Mouse (Mus musculus) CH12.LX (cell line): Measurements from ENCODE around the gene Lhpp.

Source experiments
- ELF1 ChIP-seq: IDR thresholded peaks from 2 replicates; pipeline ENCODE4 v1.6.1; 2014; ENCODE audit warnings: low read depth, mild to moderate bottlenecking, inconsistent platforms, low read length, improper control_type of control experiment
- POLR2A ChIP-seq: IDR thresholded peaks from 2 replicates; pipeline ENCODE4 v1.6.1; 2011; ENCODE audit warnings: low read depth, mild to moderate bottlenecking, improper control_type of control experiment, low read length
- ZMIZ1 ChIP-seq: IDR thresholded peaks from 2 replicates; pipeline ENCODE4 v1.6.1; 2012; ENCODE audit warnings: low read depth, mild to moderate bottlenecking, inconsistent platforms, low read length, improper control_type of control experiment

DNA sequence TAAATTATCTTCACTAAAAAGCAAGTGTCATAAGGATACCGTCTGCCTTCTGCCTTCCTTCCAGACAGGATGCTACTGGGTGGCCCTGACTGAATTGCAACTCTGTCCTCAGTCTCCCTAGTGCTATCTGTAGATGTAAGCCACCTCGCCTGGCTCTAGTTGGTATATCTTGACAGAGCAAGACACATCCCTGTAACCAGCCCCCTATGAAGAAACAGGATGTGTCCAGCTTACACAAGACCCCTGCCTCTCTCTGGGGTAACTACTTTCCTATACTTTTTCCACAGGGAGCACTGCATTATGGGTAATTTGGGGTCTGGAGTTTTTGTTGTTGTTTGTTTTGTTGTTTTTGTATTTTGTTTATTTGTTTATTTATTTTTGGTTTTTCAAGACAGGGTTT lies 65.5 kb downstream of the Lhpp start:
- TF ChIP-seq ELF1 (no peak), ZMIZ1 (no peak), POLR2A (no peak)
